Mouse (Mus musculus) ES-Bruce4 (cell line): ENCODE measurements around the gene Clip1. TPM values are rescaled to one million over a fixed set of nuclear protein-coding genes. Genes with fewer than 3 reads are reported as not detected.

Experiments used
- H3K27ac ChIP-seq: 2 replicates; pipeline ENCODE4 v1.5.1; 2012; ENCODE audit warnings: low read length, inconsistent platforms; ENCODE audit not compliant: insufficient read depth
- H3K27me3 ChIP-seq: 2 replicates; pipeline ENCODE4 v1.6.1; 2012; ENCODE audit warnings: mild to moderate bottlenecking, low read length, inconsistent platforms; ENCODE audit not compliant: control insufficient read depth, poor library complexity, insufficient read depth, severe bottlenecking
- H3K36me3 ChIP-seq: 2 replicates; pipeline ENCODE4 v1.6.1; 2012; ENCODE audit warnings: inconsistent platforms, mild to moderate bottlenecking, low read length, moderate library complexity; ENCODE audit not compliant: control insufficient read depth, poor library complexity, insufficient read depth, severe bottlenecking
- H3K4me1 ChIP-seq: one replicate; pipeline ENCODE4 v1.8.1; 2011; ENCODE audit warnings: low read length; ENCODE audit not compliant: control insufficient read depth, insufficient read depth
- H3K4me3 ChIP-seq: 2 replicates; pipeline ENCODE4 v1.5.1; 2011; ENCODE audit warnings: low read depth, mild to moderate bottlenecking, low read length
- H3K9ac ChIP-seq: 2 replicates; pipeline ENCODE4 v1.6.1; 2012; ENCODE audit warnings: low read depth, mild to moderate bottlenecking, inconsistent platforms; ENCODE audit not compliant: poor library complexity, severe bottlenecking
- H3K9me3 ChIP-seq: replicated peaks from 2 replicates; pipeline ENCODE4 v1.6.1; 2012; ENCODE audit warnings: mild to moderate bottlenecking, low read length, inconsistent platforms; ENCODE audit not compliant: control insufficient read depth, poor library complexity, insufficient read depth, severe bottlenecking
- CTCF ChIP-seq: IDR thresholded peaks from one replicate; pipeline ENCODE4 v1.8.1; 2011; ENCODE audit warnings: low read depth, low read length
- EP300 ChIP-seq: IDR thresholded peaks from 2 replicates; pipeline ENCODE4 v1.6.1; 2011; ENCODE audit warnings: low read depth, low read length; ENCODE audit not compliant: insufficient read depth
- POLR2A ChIP-seq: IDR thresholded peaks from one replicate; pipeline ENCODE4 v1.8.1; 2011; ENCODE audit warnings: low read length; ENCODE audit not compliant: insufficient read depth
- polyA plus RNA-seq: library from polyadenylated mRNA; stranded (reverse); fragments of >200 nt; gene quantifications from 2 replicates; pipeline ENCODE4 v1.2.4, GENCODE M21; 2011; ENCODE audit warnings: low read depth; ENCODE audit not compliant: missing spikeins, insufficient read depth, insufficient read length

Gene Clip1
- polyA plus RNA-seq, 1 experiment = 42.2 TPM

DNA sequence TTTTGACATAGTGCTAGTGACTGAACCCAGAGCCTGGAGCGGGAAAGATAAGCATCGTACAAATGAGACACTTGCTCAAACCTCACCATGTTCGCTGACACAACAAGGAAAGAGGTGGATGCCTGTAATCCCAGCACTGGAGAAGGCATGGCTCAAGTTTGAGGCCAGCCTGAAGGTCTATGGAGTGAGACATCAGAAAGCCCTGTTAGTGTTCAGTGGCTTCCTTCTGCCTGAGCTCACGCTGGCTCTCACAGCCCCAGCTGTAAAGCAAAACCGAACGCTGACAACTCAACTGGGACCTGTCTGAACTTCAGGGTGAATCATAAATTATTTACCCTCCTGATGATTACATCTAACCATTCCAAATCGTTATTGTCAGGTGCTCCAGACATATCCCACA, 18.5 kb downstream of the Clip1 start:
- Histone ChIP-seq H3K27ac (no peak overlapping the region), H3K4me1 (no peaks in the 10 kb centered on the region), H3K27me3 (no peaks in the 10 kb centered on the region), H3K9me3 (no peaks in the 10 kb centered on the region), H3K4me3 (no peak overlapping the region), H3K36me3 (no peaks in the 10 kb centered on the region), H3K9ac (no peak overlapping the region)
- no peak for TF ChIP-seq POLR2A
- no peak for TF ChIP-seq EP300
- no peak for TF ChIP-seq CTCF

- H3K27me3 ChIP-seq = no peaks in the 10 kb centered on the region
- H3K4me3 ChIP-seq = no peak overlapping the region
- no peaks in the 10 kb centered on the region for H3K9me3 ChIP-seq
- H3K36me3 ChIP-seq = no peaks in the 10 kb centered on the region
- no peak overlapping the region for H3K9ac ChIP-seq
- H3K27ac ChIP-seq = no peak overlapping the region
- H3K4me1 ChIP-seq = no peaks in the 10 kb centered on the region
- TF ChIP-seq POLR2A (no peak), EP300 (no peak), CTCF (no peak)
Observed at GRCm38 (mm10) chr5:123664329-123664728, 20.1 kb downstream of the Clip1 start.

- Histone ChIP-seq H3K4me3 (no peak overlapping the region), H3K27me3 (no peaks in the 10 kb centered on the region), H3K27ac (no peak overlapping the region), H3K4me1 (no peaks in the 10 kb centered on the region), H3K9ac (no peak overlapping the region), H3K9me3 (no peaks in the 10 kb centered on the region), H3K36me3 (no peaks in the 10 kb centered on the region)
- TF ChIP-seq CTCF (no peak), EP300 (no peak), POLR2A (no peak)
Observed at GRCm38 (mm10) chr5:123662059-123662458, 22.4 kb downstream of the Clip1 start.

- TF ChIP-seq EP300 = no peak
- TF ChIP-seq POLR2A = no peak
- no peak overlapping the region for H3K9ac ChIP-seq
- H3K4me3 ChIP-seq = no peak overlapping the region
- H3K4me1 ChIP-seq = no peaks in the 10 kb centered on the region
- H3K9me3 ChIP-seq = no peaks in the 10 kb centered on the region
- no peaks in the 10 kb centered on the region for H3K27me3 ChIP-seq
- no peak overlapping the region for H3K27ac ChIP-seq
- H3K36me3 ChIP-seq = no peaks in the 10 kb centered on the region
Observed at GRCm38 (mm10) chr5:123661602-123662001, 22.8 kb downstream of the Clip1 start.

- H3K27me3 ChIP-seq = no peaks in the 10 kb centered on the region
- no peak overlapping the region for H3K4me3 ChIP-seq
- H3K36me3 ChIP-seq = no peaks in the 10 kb centered on the region
- no peak overlapping the region for H3K9ac ChIP-seq
- H3K4me1 ChIP-seq = no peaks in the 10 kb centered on the region
- TF ChIP-seq EP300 (no peak), CTCF (no peak), POLR2A (no peak)
- H3K9me3 ChIP-seq = no peaks in the 10 kb centered on the region
- H3K27ac ChIP-seq = no peak overlapping the region
Observed at GRCm38 (mm10) chr5:123657651-123658050, 26.8 kb downstream of the Clip1 start.

DNA sequence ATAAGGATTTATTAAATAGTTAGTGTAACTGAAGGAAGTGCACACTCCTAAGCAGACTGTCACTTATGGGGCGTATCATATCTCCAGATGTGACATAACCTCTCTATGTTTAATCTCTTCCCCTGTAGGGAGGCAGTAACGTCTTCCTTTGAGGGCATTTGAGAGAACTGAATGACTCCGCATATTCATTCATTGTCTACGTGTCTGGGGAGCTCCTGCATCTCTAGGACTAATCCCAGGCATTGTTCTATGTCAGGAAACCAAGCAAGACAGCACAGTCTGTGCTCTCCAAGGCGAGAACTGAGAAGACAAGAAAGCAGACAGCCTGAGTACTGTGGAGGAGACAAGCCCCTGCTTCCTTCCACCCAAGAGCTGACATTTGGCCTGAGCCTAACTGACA, 29.5 kb downstream of the Clip1 start:
- Histone ChIP-seq H3K4me1 (no peaks in the 10 kb centered on the region), H3K27ac (no peak overlapping the region), H3K36me3 (no peaks in the 10 kb centered on the region), H3K27me3 (no peaks in the 10 kb centered on the region), H3K9ac (no peak overlapping the region), H3K9me3 (no peaks in the 10 kb centered on the region), H3K4me3 (no peak overlapping the region)
- TF ChIP-seq EP300 = no peak
- TF ChIP-seq POLR2A = no peak
- no peak for TF ChIP-seq CTCF
